Mouse (Mus musculus): ENCODE data around the gene Tns2.

GRCm38 (mm10) chr15:102110701-102111494 lies 10.7 kb downstream of the Tns2 start:
- no peak for TF ChIP-seq CTCF (IDR thresholded peaks at IDR 0.05; ENCODE audit: low read depth, low read length)
- no peak for TF ChIP-seq POLR2A (IDR thresholded peaks at IDR 0.05; ENCODE audit: borderline replicate concordance, low read depth, low read length)

All from bone marrow macrophage, adult 2 months (primary cell).